Mouse (Mus musculus): ENCODE data around the gene Zfp618. TPM values are rescaled to one million over a fixed set of nuclear protein-coding genes. Genes with fewer than 3 reads are reported as not detected.

The Zfp618 gene
- polyA plus RNA-seq, 1 experiment from 2014 or later: 8.9 TPM

DNA sequence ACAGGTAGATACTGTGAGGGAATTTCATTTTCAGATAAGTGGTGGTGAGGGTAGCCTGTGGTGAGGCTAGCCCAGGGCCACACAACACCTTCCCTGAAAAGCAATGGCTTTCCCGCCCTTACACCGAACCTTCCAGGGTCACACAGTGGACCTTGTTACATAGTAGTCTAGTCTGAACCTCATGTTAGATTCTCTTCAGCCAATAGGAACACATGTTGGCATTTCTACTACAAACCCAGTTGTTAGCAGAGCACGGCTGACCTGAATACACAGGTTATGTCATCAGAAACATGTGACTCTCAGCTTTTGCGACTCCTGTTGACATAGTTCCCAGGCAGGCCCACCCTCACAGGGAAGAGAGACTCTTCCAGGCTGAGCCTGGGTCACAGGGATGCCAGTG is 33.9 kb downstream of the Zfp618 start:
- H3K4me3 ChIP-seq (ENCODE audit: control insufficient read depth in 1 of 2, insufficient read depth in 1 of 2, low read depth in 1 of 2, low read length in 2 of 2): no peak overlapping the region
- peak overlapping the region; percentile 50 for H3K4me2 ChIP-seq (ENCODE audit: low read length)
- H3K9ac ChIP-seq (ENCODE audit: low read length): peak overlapping the region; percentile 65
- ATAC-seq (ENCODE audit: insufficient number of reproducible peaks, insufficient read depth, low FRiP score, low read depth): no peak
- H3K9me3 ChIP-seq (ENCODE audit: control insufficient read depth, low read length): no peaks in the 10 kb centered on the region; the same call in 1 of the 2 replicates
- 57% methylated on average over 4 of the region's 4 CpGs for WGBS
- H3K27me3 ChIP-seq (ENCODE audit: control insufficient read depth, insufficient read depth, low read length): no peaks in the 10 kb centered on the region
- H3K27ac ChIP-seq (replicated peaks in 1 of 2; ENCODE audit: control insufficient read depth in 1 of 2, insufficient read depth in 1 of 2, low read depth in 2 of 2, low read length in 2 of 2): peak overlapping the region; percentile 87 to 98
- peaks cover 44 to 50% of the 10 kb centered on the region in 2 experiments for H3K4me1 ChIP-seq (ENCODE audit: control insufficient read depth in 2 of 2, insufficient read depth in 2 of 2, low read length in 2 of 2)
- no peaks in the 10 kb centered on the region for H3K36me3 ChIP-seq (ENCODE audit: control insufficient read depth, insufficient read depth, low read length)

DNA sequence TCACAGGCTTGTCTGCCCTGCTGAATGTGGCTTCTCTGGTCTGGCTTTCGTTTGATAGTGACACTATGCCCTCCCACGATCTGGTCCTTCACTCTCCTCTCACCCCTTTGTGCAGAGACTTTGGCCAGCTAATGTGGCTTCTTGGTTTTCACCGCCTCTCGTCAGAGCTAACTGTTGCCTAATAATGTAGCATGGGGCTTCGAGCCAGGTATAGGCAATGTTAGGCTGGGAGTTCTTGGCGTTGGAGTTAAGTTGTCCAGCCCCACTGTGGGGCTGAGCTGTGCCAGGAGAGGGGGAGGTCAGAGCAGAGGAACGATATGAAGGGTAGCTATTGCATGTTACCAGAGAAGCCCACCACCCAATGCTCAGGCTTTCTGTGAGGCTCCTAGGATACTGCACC is 34.5 kb downstream of the Zfp618 start:
- Histone ChIP-seq H3K4me3 (ENCODE audit: control insufficient read depth in 1 of 2, insufficient read depth in 1 of 2, low read depth in 1 of 2, low read length in 2 of 2) (no peak overlapping the region), H3K27me3 (ENCODE audit: control insufficient read depth, insufficient read depth, low read length) (no peaks in the 10 kb centered on the region), H3K4me2 (ENCODE audit: low read length) (0 out of 2 replicates have a peak overlapping the region, but pooled peaks have one; percentile 50), H3K36me3 (ENCODE audit: control insufficient read depth, insufficient read depth, low read length) (no peaks in the 10 kb centered on the region), H3K27ac (replicated peaks in 1 of 2; ENCODE audit: control insufficient read depth in 1 of 2, insufficient read depth in 1 of 2, low read depth in 2 of 2, low read length in 2 of 2) (peak overlapping the region; percentile 87 to 98), H3K4me1 (ENCODE audit: control insufficient read depth in 2 of 2, insufficient read depth in 2 of 2, low read length in 2 of 2) (peaks cover 44 to 50% of the 10 kb centered on the region in 2 experiments), H3K9ac (ENCODE audit: low read length) (0 out of 2 replicates have a peak overlapping the region, but pooled peaks have one; percentile 65), H3K9me3 (ENCODE audit: control insufficient read depth, low read length) (no peaks in the 10 kb centered on the region; the same call in 1 of the 2 replicates)
- 52% methylated on average over 7 of the region's 7 CpGs for WGBS
- ATAC-seq (ENCODE audit: insufficient number of reproducible peaks, insufficient read depth, low FRiP score, low read depth): no peak

DNA sequence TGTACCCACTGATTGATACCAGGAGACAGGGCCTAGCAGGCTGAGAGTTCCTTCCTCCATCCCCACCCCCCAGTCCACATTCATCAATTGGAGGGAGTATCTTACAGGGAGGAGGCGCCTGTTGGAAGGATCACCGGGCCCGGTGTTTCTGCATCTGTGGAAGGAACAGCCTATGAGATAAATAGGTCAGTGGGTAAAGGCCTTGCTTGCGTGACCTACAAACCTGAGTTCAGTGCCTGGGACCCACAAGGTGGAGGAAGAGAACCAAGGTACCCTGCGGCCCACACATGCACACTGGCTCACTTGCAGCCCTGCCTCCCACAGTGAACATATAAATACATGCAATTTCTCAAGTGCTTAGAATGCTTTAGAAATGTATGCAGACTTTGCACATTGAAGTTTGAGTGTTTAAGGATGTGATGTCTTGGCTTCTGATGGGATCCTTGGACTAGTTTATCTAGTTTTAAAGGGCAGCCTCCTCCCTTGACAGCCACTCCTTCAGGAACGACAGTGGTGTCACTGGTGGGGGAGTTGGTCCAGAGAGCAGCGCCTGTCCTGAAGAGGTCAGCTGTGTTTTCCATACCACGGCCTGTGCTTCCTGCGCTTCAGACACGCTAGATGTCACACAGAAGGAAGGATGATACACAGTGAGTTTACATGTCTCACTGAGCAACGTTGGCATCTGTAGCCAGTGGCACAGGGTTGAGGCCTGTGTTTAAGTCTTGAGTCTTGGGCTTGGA is 35.1 kb downstream of the Zfp618 start:
- Histone ChIP-seq H3K9ac (ENCODE audit: low read length) (no peak overlapping the region), H3K27me3 (ENCODE audit: control insufficient read depth, insufficient read depth, low read length) (no peaks in the 10 kb centered on the region), H3K4me2 (ENCODE audit: low read length) (no peak overlapping the region), H3K4me1 (ENCODE audit: control insufficient read depth in 2 of 2, insufficient read depth in 2 of 2, low read length in 2 of 2) (peaks cover 44 to 55% of the 10 kb centered on the region in 2 experiments), H3K27ac (replicated peaks in 1 of 2; ENCODE audit: control insufficient read depth in 1 of 2, insufficient read depth in 1 of 2, low read depth in 2 of 2, low read length in 2 of 2) (peak overlapping the region; percentile 87 to 98), H3K9me3 (ENCODE audit: control insufficient read depth, low read length) (no peaks in the 10 kb centered on the region), H3K4me3 (ENCODE audit: control insufficient read depth in 1 of 2, insufficient read depth in 1 of 2, low read depth in 1 of 2, low read length in 2 of 2) (no peak overlapping the region), H3K36me3 (ENCODE audit: control insufficient read depth, insufficient read depth, low read length) (no peaks in the 10 kb centered on the region)
- no peak for ATAC-seq (ENCODE audit: insufficient number of reproducible peaks, insufficient read depth, low FRiP score, low read depth)
- 75% methylated on average over 11 of the region's 11 CpGs for WGBS

- Histone ChIP-seq H3K36me3 (ENCODE audit: control insufficient read depth, insufficient read depth, low read length) (no peaks in the 10 kb centered on the region), H3K27me3 (ENCODE audit: control insufficient read depth, insufficient read depth, low read length) (no peaks in the 10 kb centered on the region), H3K9me3 (ENCODE audit: control insufficient read depth, low read length) (no peaks in the 10 kb centered on the region), H3K4me3 (ENCODE audit: control insufficient read depth in 1 of 2, insufficient read depth in 1 of 2, low read depth in 1 of 2, low read length in 2 of 2) (no peak overlapping the region), H3K4me2 (ENCODE audit: low read length) (no peak overlapping the region), H3K9ac (ENCODE audit: low read length) (no peak overlapping the region), H3K4me1 (ENCODE audit: control insufficient read depth in 2 of 2, insufficient read depth in 2 of 2, low read length in 2 of 2) (peaks cover 46 to 63% of the 10 kb centered on the region in 2 experiments), H3K27ac (replicated peaks in 1 of 2; ENCODE audit: control insufficient read depth in 1 of 2, insufficient read depth in 1 of 2, low read depth in 2 of 2, low read length in 2 of 2) (no peak overlapping the region)
- ATAC-seq (ENCODE audit: insufficient number of reproducible peaks, insufficient read depth, low FRiP score, low read depth): no peak
- WGBS: 96% methylated on average over 1 of the region's 1 CpGs
Observed at GRCm38 (mm10) chr4:63002386-63002785, 37.0 kb downstream of the Zfp618 start.

GRCm38 (mm10) chr4:63004519-63004918 is 39.1 kb downstream of the Zfp618 start:
- 93% methylated on average over 11 of the region's 11 CpGs for WGBS
- no peak overlapping the region for H3K9ac ChIP-seq (ENCODE audit: low read length)

DNA sequence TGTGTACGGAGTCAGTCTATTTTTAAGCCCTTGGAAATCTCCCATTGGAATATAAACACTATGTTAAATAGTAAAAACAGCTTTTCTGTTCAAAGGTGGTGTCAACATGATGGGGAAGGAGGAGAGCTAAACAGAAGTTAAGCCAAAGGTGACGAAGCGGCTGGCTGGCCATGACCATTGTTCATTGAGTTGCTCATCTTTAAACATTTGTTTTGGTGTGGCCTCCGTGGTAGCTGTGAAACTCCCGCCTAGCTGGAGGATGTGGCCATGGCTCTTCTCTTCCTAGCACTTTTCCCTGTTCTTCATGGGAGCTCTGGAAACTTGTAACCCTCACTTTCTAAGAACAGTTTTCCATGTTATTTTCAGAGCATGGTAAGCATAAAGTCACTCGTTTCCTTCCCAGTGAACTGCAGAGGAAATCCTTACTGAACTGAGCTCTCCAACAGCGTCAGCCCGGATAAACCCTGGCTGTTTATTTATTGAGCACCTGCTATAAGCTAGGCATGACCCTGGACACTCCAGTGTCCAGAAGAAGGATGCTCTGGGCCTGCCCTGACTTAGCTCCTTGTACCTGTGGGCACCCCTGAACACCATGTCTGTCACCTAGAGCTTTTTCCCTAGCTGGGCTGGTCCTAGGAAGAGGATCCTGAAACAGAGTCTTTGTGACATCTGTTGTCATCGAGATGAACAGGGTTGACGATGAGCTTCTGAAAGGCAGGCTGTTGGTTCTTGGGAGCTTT is 40.2 kb downstream of the Zfp618 start:
- WGBS: 65% methylated on average over 10 of the region's 10 CpGs
- no peaks in the 10 kb centered on the region for H3K9me3 ChIP-seq (ENCODE audit: control insufficient read depth, low read length)
- H3K9ac ChIP-seq (ENCODE audit: low read length): no peak overlapping the region
- H3K4me1 ChIP-seq (ENCODE audit: control insufficient read depth in 2 of 2, insufficient read depth in 2 of 2, low read length in 2 of 2): peaks cover 14 to 30% of the 10 kb centered on the region in 2 experiments
- no peak for ATAC-seq (ENCODE audit: insufficient number of reproducible peaks, insufficient read depth, low FRiP score, low read depth)
- H3K27me3 ChIP-seq (ENCODE audit: control insufficient read depth, insufficient read depth, low read length): no peaks in the 10 kb centered on the region
- no peaks in the 10 kb centered on the region for H3K36me3 ChIP-seq (ENCODE audit: control insufficient read depth, insufficient read depth, low read length)
- H3K4me3 ChIP-seq (ENCODE audit: control insufficient read depth in 1 of 2, insufficient read depth in 1 of 2, low read depth in 1 of 2, low read length in 2 of 2): no peak overlapping the region
- H3K27ac ChIP-seq (replicated peaks in 1 of 2; ENCODE audit: control insufficient read depth in 1 of 2, insufficient read depth in 1 of 2, low read depth in 2 of 2, low read length in 2 of 2): peak overlapping the region; percentile 56 to 66
- H3K4me2 ChIP-seq (ENCODE audit: low read length): no peak overlapping the region

More at GRCm38 (mm10) chr4:63004519-63004918, 39.1 kb downstream of the Zfp618 start:
- Histone ChIP-seq H3K27ac (replicated peaks in 1 of 2; ENCODE audit: control insufficient read depth in 1 of 2, insufficient read depth in 1 of 2, low read depth in 2 of 2, low read length in 2 of 2) (no peak overlapping the region), H3K4me3 (ENCODE audit: control insufficient read depth in 1 of 2, insufficient read depth in 1 of 2, low read depth in 1 of 2, low read length in 2 of 2) (no peak overlapping the region), H3K36me3 (ENCODE audit: control insufficient read depth, insufficient read depth, low read length) (no peaks in the 10 kb centered on the region), H3K9me3 (ENCODE audit: control insufficient read depth, low read length) (no peaks in the 10 kb centered on the region), H3K27me3 (ENCODE audit: control insufficient read depth, insufficient read depth, low read length) (no peaks in the 10 kb centered on the region), H3K4me2 (ENCODE audit: low read length) (no peak overlapping the region), H3K4me1 (ENCODE audit: control insufficient read depth in 2 of 2, insufficient read depth in 2 of 2, low read length in 2 of 2) (peaks cover 25 to 41% of the 10 kb centered on the region in 2 experiments)
- no peak for ATAC-seq (ENCODE audit: insufficient number of reproducible peaks, insufficient read depth, low FRiP score, low read depth)

GRCm38 (mm10) chr4:63006198-63007155 is 41.1 kb downstream of the Zfp618 start:
- 70% methylated on average over 7 of the region's 7 CpGs for WGBS
- ATAC-seq (ENCODE audit: insufficient number of reproducible peaks, insufficient read depth, low FRiP score, low read depth): peak; percentile 49; the same call in 1 of the 2 replicates
- H3K4me2 ChIP-seq (ENCODE audit: low read length): no peak overlapping the region
- H3K27me3 ChIP-seq (ENCODE audit: control insufficient read depth, insufficient read depth, low read length): no peaks in the 10 kb centered on the region
- peak overlapping the region; percentile 56 to 66 for H3K27ac ChIP-seq (replicated peaks in 1 of 2; ENCODE audit: control insufficient read depth in 1 of 2, insufficient read depth in 1 of 2, low read depth in 2 of 2, low read length in 2 of 2)
- H3K4me3 ChIP-seq (ENCODE audit: control insufficient read depth in 1 of 2, insufficient read depth in 1 of 2, low read depth in 1 of 2, low read length in 2 of 2): no peak overlapping the region
- H3K9ac ChIP-seq (ENCODE audit: low read length): 0 out of 2 replicates have a peak overlapping the region, but pooled peaks have one; percentile 13
- peaks cover 12 to 24% of the 10 kb centered on the region in 2 experiments for H3K4me1 ChIP-seq (ENCODE audit: control insufficient read depth in 2 of 2, insufficient read depth in 2 of 2, low read length in 2 of 2)
- no peaks in the 10 kb centered on the region for H3K9me3 ChIP-seq (ENCODE audit: control insufficient read depth, low read length)
- H3K36me3 ChIP-seq (ENCODE audit: control insufficient read depth, insufficient read depth, low read length): no peaks in the 10 kb centered on the region
